Comparison of ENCODE assay signal across 17 mouse cellular contexts in genomic region chr5:136804246-136804645, GRCm38 (mm10).
DNase-seq lines count a peak whose midpoint lies in the region; ATAC-seq lines count a peak whose summit lies in the region.
"Had no signal": no experiment of that assay in that cellular context is flagged by ENCODE, and none has a peak within 500 bp of the region (broad histone marks: within the 10 kb centered on the region; RNA-seq: fewer than 3 reads in every experiment).

No protein-coding gene starts in this region.

- H3K9ac ChIP-seq in forebrain, embryonic 15.5 days (replicated peaks) = no peak overlapping the region
- H3K9ac ChIP-seq in forebrain, embryonic 14.5 days (ENCODE audit: low read length) = no peak overlapping the region
- H3K9ac ChIP-seq in neural tube, embryonic 15.5 days (replicated peaks) = no peak overlapping the region
- H3K9ac ChIP-seq in limb, embryonic 11.5 days (ENCODE audit: low read length) = peak overlapping the region; percentile 27; the same call in 1 of the 2 replicates
- H3K9ac ChIP-seq: heart, embryonic 12.5 days; liver, embryonic 15.5 days; midbrain, embryonic 13.5 days had no signal

- no peak overlapping the region for H3K4me2 ChIP-seq in forebrain, embryonic 15.5 days (replicated peaks)
- H3K4me2 ChIP-seq in forebrain, embryonic 14.5 days (ENCODE audit: low read length) = no peak overlapping the region
- no peak overlapping the region for H3K4me2 ChIP-seq in neural tube, embryonic 15.5 days
- H3K4me2 ChIP-seq in limb, embryonic 11.5 days (ENCODE audit: low read depth, severe bottlenecking) = no peak overlapping the region
- H3K4me2 ChIP-seq: heart, embryonic 12.5 days; liver, embryonic 15.5 days; midbrain, embryonic 13.5 days had no signal

- peaks cover 16% of the 10 kb centered on the region for H3K4me1 ChIP-seq in forebrain, embryonic 15.5 days
- peaks cover 3% of the 10 kb centered on the region; the same call in 1 of the 2 replicates for H3K4me1 ChIP-seq in forebrain, embryonic 14.5 days (ENCODE audit: control insufficient read depth, insufficient read depth, low read length)
- peaks cover 17% of the 10 kb centered on the region for H3K4me1 ChIP-seq in neural tube, embryonic 15.5 days
- peaks cover 46% of the 10 kb centered on the region for H3K4me1 ChIP-seq in limb, embryonic 11.5 days (ENCODE audit: control insufficient read depth, insufficient read depth, low read length)
- H3K4me1 ChIP-seq: liver, embryonic 15.5 days had no signal

- no peak overlapping the region for H3K4me3 ChIP-seq in forebrain, embryonic 15.5 days
- H3K4me3 ChIP-seq in forebrain, embryonic 14.5 days (ENCODE audit: low read depth, low read length) = no peak overlapping the region
- H3K4me3 ChIP-seq in neural tube, embryonic 15.5 days (replicated peaks) = no peak overlapping the region
- no peak overlapping the region for H3K4me3 ChIP-seq in limb, embryonic 11.5 days (ENCODE audit: low read depth, low read length)
- H3K4me3 ChIP-seq: heart, embryonic 12.5 days; liver, embryonic 15.5 days; midbrain, embryonic 13.5 days had no signal

- no peak for DNase-seq in forebrain, embryonic 14.5 days (ENCODE audit: low spot score)
- DNase-seq in neural tube, embryonic 10.5 days (ENCODE audit: extremely low spot score, low spot score) = peak; percentile 31
- no peak for DNase-seq in limb, embryonic 11.5 days (ENCODE audit: low spot score)
- no peak for DNase-seq in cerebellum, adult 9-10 months
- DNase-seq in kidney, adult 8-10 months = no peak
- DNase-seq: adrenal gland, postnatal 14 days; cerebellum, adult 18-20 months; heart, postnatal 36 days; right cerebral cortex, adult 18-20 months had no signal

- no peaks in the 10 kb centered on the region for H3K27me3 ChIP-seq in forebrain, embryonic 15.5 days
- no peaks in the 10 kb centered on the region for H3K27me3 ChIP-seq in forebrain, embryonic 14.5 days (replicated peaks; ENCODE audit: control insufficient read depth, insufficient read depth, low read length)
- H3K27me3 ChIP-seq in neural tube, embryonic 15.5 days (replicated peaks) = no peaks in the 10 kb centered on the region
- no peaks in the 10 kb centered on the region for H3K27me3 ChIP-seq in limb, embryonic 11.5 days (ENCODE audit: control insufficient read depth, insufficient read depth, low read length)
- H3K27me3 ChIP-seq: liver, embryonic 15.5 days; midbrain, embryonic 13.5 days had no signal

- ATAC-seq in forebrain, embryonic 15.5 days (replicated peaks) = no peak
- ATAC-seq in forebrain, embryonic 14.5 days = no peak
- no peak for ATAC-seq in neural tube, embryonic 15.5 days (ENCODE audit: low FRiP score)
- ATAC-seq in limb, embryonic 11.5 days (ENCODE audit: insufficient number of reproducible peaks, low FRiP score, low TSS enrichment, low read depth) = no peak
- ATAC-seq: activated CD4-positive, CD25-positive, alpha-beta regulatory T cell, adult 4 months; midbrain, embryonic 13.5 days; Patski had no signal

- H3K9me3 ChIP-seq in forebrain, embryonic 15.5 days = no peaks in the 10 kb centered on the region
- no peaks in the 10 kb centered on the region for H3K9me3 ChIP-seq in forebrain, embryonic 14.5 days (replicated peaks; ENCODE audit: control insufficient read depth, low read length)
- H3K9me3 ChIP-seq in neural tube, embryonic 15.5 days (replicated peaks) = no peaks in the 10 kb centered on the region
- H3K9me3 ChIP-seq in limb, embryonic 11.5 days (ENCODE audit: control insufficient read depth, low read length) = no peaks in the 10 kb centered on the region
- H3K9me3 ChIP-seq: heart, embryonic 12.5 days; liver, embryonic 15.5 days; midbrain, embryonic 13.5 days had no signal

- H3K27ac ChIP-seq in forebrain, embryonic 15.5 days (replicated peaks) = 0 out of 2 replicates have a peak overlapping the region, but pooled peaks have one; percentile 2
- no peak overlapping the region for H3K27ac ChIP-seq in forebrain, embryonic 14.5 days (ENCODE audit: low read depth, low read length)
- H3K27ac ChIP-seq in neural tube, embryonic 15.5 days (replicated peaks) = no peak overlapping the region
- H3K27ac ChIP-seq in limb, embryonic 11.5 days (replicated peaks; ENCODE audit: low read depth, low read length) = peak overlapping the region; percentile 21; the same call in 1 of the 2 replicates
- H3K27ac ChIP-seq: liver, embryonic 15.5 days; macrophage; midbrain, embryonic 13.5 days had no signal

- WGBS in forebrain, embryonic 15.5 days = 44% methylated on average over 1 of the region's 1 CpGs
- 35% methylated on average over 1 of the region's 1 CpGs for WGBS in forebrain, embryonic 14.5 days
- WGBS in neural tube, embryonic 15.5 days = 18% methylated on average over 1 of the region's 1 CpGs
- 48% methylated on average over 1 of the region's 1 CpGs for WGBS in limb, embryonic 11.5 days

- H3K36me3 ChIP-seq in forebrain, embryonic 15.5 days = no peaks in the 10 kb centered on the region
- no peaks in the 10 kb centered on the region for H3K36me3 ChIP-seq in forebrain, embryonic 14.5 days (ENCODE audit: control insufficient read depth, insufficient read depth, low read length)
- H3K36me3 ChIP-seq in neural tube, embryonic 15.5 days = no peaks in the 10 kb centered on the region
- no peaks in the 10 kb centered on the region for H3K36me3 ChIP-seq in limb, embryonic 11.5 days (ENCODE audit: control insufficient read depth, insufficient read depth, low read length)
- H3K36me3 ChIP-seq: heart, embryonic 12.5 days; liver, embryonic 15.5 days; midbrain, embryonic 13.5 days had no signal

Comparison
In these comparisons a context has a peak if more than half of its experiments do, and no peak if none do; other contexts are left out.
1. H3K27ac ChIP-seq: peak in forebrain, embryonic 15.5 days (single experiment) and limb, embryonic 11.5 days (single experiment); none in forebrain, embryonic 14.5 days (single experiment) and neural tube, embryonic 15.5 days (single experiment).